Mouse (Mus musculus): ENCODE data around the gene Rab11fip5. TPM values are rescaled to one million over a fixed set of nuclear protein-coding genes. Genes with fewer than 3 reads are reported as not detected.
A peak's percentile ranks its signal among the peaks of the same experiment; 100 is the strongest.

Gene Rab11fip5
- polyA plus RNA-seq, 1 experiment, result 3.8 TPM

- no peak overlapping the region for H3K27ac ChIP-seq (ENCODE audit: control insufficient read depth, insufficient read depth, low read depth, low read length, poor library complexity)
- no peak for TF ChIP-seq POLR2A (IDR thresholded peaks at IDR 0.05; ENCODE audit: borderline replicate concordance, control insufficient read depth, low read depth, low read length)
- WGBS, result 54% methylated on average over 5 of the region's 5 CpGs
- H3K4me1 ChIP-seq (ENCODE audit: control insufficient read depth, insufficient read depth, low read length), result no peaks in the 10 kb centered on the region
- H3K4me3 ChIP-seq (replicated peaks; ENCODE audit: control insufficient read depth, low read depth, low read length), result no peak overlapping the region
Observed at GRCm38 (mm10) chr6:85399715-85400114, 25.3 kb upstream of the Rab11fip5 start.

- H3K4me1 ChIP-seq (ENCODE audit: control insufficient read depth, insufficient read depth, low read length), result no peaks in the 10 kb centered on the region
- no peak overlapping the region for H3K27ac ChIP-seq (ENCODE audit: control insufficient read depth, insufficient read depth, low read depth, low read length, poor library complexity)
- no peak overlapping the region for H3K4me3 ChIP-seq (replicated peaks; ENCODE audit: control insufficient read depth, low read depth, low read length)
- WGBS, result 26% methylated on average over 1 of the region's 1 CpGs
- TF ChIP-seq CTCF (IDR thresholded peaks at IDR 0.05; ENCODE audit: control insufficient read depth, insufficient read depth, low read length) (peak; percentile 66), POLR2A (IDR thresholded peaks at IDR 0.05; ENCODE audit: borderline replicate concordance, control insufficient read depth, low read depth, low read length) (no peak)
Observed at GRCm38 (mm10) chr6:85397165-85397564, 22.7 kb upstream of the Rab11fip5 start.

GRCm38 (mm10) chr6:85395360-85395759 is 20.9 kb upstream of the Rab11fip5 start:
- Histone ChIP-seq H3K4me1 (ENCODE audit: control insufficient read depth, insufficient read depth, low read length) (no peaks in the 10 kb centered on the region), H3K27ac (ENCODE audit: control insufficient read depth, insufficient read depth, low read depth, low read length, poor library complexity) (no peak overlapping the region), H3K4me3 (replicated peaks; ENCODE audit: control insufficient read depth, low read depth, low read length) (no peak overlapping the region)
- TF ChIP-seq POLR2A (IDR thresholded peaks at IDR 0.05; ENCODE audit: borderline replicate concordance, control insufficient read depth, low read depth, low read length), result no peak
- 81% methylated on average over 2 of the region's 2 CpGs for WGBS

GRCm38 (mm10) chr6:85391803-85392202 is 17.4 kb upstream of the Rab11fip5 start:
- 10% methylated on average over 6 of the region's 7 CpGs for WGBS
- Histone ChIP-seq H3K4me3 (replicated peaks; ENCODE audit: control insufficient read depth, low read depth, low read length) (no peak overlapping the region), H3K27ac (ENCODE audit: control insufficient read depth, insufficient read depth, low read depth, low read length, poor library complexity) (no peak overlapping the region), H3K4me1 (ENCODE audit: control insufficient read depth, insufficient read depth, low read length) (no peaks in the 10 kb centered on the region)
- peak; percentile 68 for TF ChIP-seq CTCF (IDR thresholded peaks at IDR 0.05; ENCODE audit: control insufficient read depth, insufficient read depth, low read length)
- TF ChIP-seq POLR2A (IDR thresholded peaks at IDR 0.05; ENCODE audit: borderline replicate concordance, control insufficient read depth, low read depth, low read length), result no peak

- TF ChIP-seq CTCF (IDR thresholded peaks at IDR 0.05; ENCODE audit: control insufficient read depth, insufficient read depth, low read length) (no peak), POLR2A (IDR thresholded peaks at IDR 0.05; ENCODE audit: borderline replicate concordance, control insufficient read depth, low read depth, low read length) (no peak)
- Histone ChIP-seq H3K4me3 (replicated peaks; ENCODE audit: control insufficient read depth, low read depth, low read length) (no peak overlapping the region), H3K4me1 (ENCODE audit: control insufficient read depth, insufficient read depth, low read length) (no peaks in the 10 kb centered on the region), H3K27ac (ENCODE audit: control insufficient read depth, insufficient read depth, low read depth, low read length, poor library complexity) (no peak overlapping the region)
- WGBS, result 44% methylated on average over 5 of the region's 5 CpGs
Observed at GRCm38 (mm10) chr6:85388608-85389007, 14.2 kb upstream of the Rab11fip5 start.

GRCm38 (mm10) chr6:85382791-85383190 is 8.4 kb upstream of the Rab11fip5 start:
- H3K27ac ChIP-seq (ENCODE audit: control insufficient read depth, insufficient read depth, low read depth, low read length, poor library complexity), result no peak overlapping the region
- H3K4me3 ChIP-seq (replicated peaks; ENCODE audit: control insufficient read depth, low read depth, low read length), result no peak overlapping the region
- WGBS, result 65% methylated on average over 2 of the region's 2 CpGs
- no peak for TF ChIP-seq CTCF (IDR thresholded peaks at IDR 0.05; ENCODE audit: control insufficient read depth, insufficient read depth, low read length)
- no peak for TF ChIP-seq POLR2A (IDR thresholded peaks at IDR 0.05; ENCODE audit: borderline replicate concordance, control insufficient read depth, low read depth, low read length)
- peaks cover 3% of the 10 kb centered on the region; the same call in 1 of the 2 replicates for H3K4me1 ChIP-seq (ENCODE audit: control insufficient read depth, insufficient read depth, low read length)

GRCm38 (mm10) chr6:85381648-85382020 is 7.2 kb upstream of the Rab11fip5 start:
- TF ChIP-seq POLR2A (IDR thresholded peaks at IDR 0.05; ENCODE audit: borderline replicate concordance, control insufficient read depth, low read depth, low read length), result no peak
- no peak for TF ChIP-seq CTCF (IDR thresholded peaks at IDR 0.05; ENCODE audit: control insufficient read depth, insufficient read depth, low read length)
- 78% methylated on average over 10 of the region's 10 CpGs for WGBS
- Histone ChIP-seq H3K27ac (ENCODE audit: control insufficient read depth, insufficient read depth, low read depth, low read length, poor library complexity) (no peak overlapping the region), H3K4me1 (ENCODE audit: control insufficient read depth, insufficient read depth, low read length) (peaks cover 3% of the 10 kb centered on the region; the same call in 1 of the 2 replicates), H3K4me3 (replicated peaks; ENCODE audit: control insufficient read depth, low read depth, low read length) (no peak overlapping the region)

- WGBS, result 34% methylated on average over 17 of the region's 17 CpGs
- peaks cover 3% of the 10 kb centered on the region; the same call in 1 of the 2 replicates for H3K4me1 ChIP-seq (ENCODE audit: control insufficient read depth, insufficient read depth, low read length)
- no peak for TF ChIP-seq CTCF (IDR thresholded peaks at IDR 0.05; ENCODE audit: control insufficient read depth, insufficient read depth, low read length)
- TF ChIP-seq POLR2A (IDR thresholded peaks at IDR 0.05; ENCODE audit: borderline replicate concordance, control insufficient read depth, low read depth, low read length), result no peak
- no peak overlapping the region for H3K4me3 ChIP-seq (replicated peaks; ENCODE audit: control insufficient read depth, low read depth, low read length)
- H3K27ac ChIP-seq (ENCODE audit: control insufficient read depth, insufficient read depth, low read depth, low read length, poor library complexity), result no peak overlapping the region
Observed at GRCm38 (mm10) chr6:85380901-85381647, 6.6 kb upstream of the Rab11fip5 start.

All from bone marrow, adult 2 months (tissue).